Mouse (Mus musculus) heart, embryonic 12.5 days (tissue): ENCODE measurements around the gene Fosb. TPM values are rescaled to one million over a fixed set of nuclear protein-coding genes. Genes with fewer than 3 reads are reported as not detected.
A peak's percentile ranks its signal among the peaks of the same experiment; 100 is the strongest.

Experiments used
- ATAC-seq: fragments of 200-750 bp; cut with Nextera tagmentation; 2 replicates; pipeline ENCODE4 v1.8.0; 2017; ENCODE audit warnings: moderate TSS enrichment, moderate library complexity; ENCODE audit not compliant: insufficient number of reproducible peaks, low FRiP score
- H3K27ac ChIP-seq: fragments of 300-500 bp; sonication (generic); 2 replicates; pipeline ENCODE4 v1.5.1; 2016; ENCODE audit warnings: mild to moderate bottlenecking, moderate library complexity; ENCODE audit not compliant: poor library complexity, severe bottlenecking
- H3K27me3 ChIP-seq: fragments of 300-500 bp; sonication (generic); replicated peaks from 2 replicates; pipeline ENCODE4 v1.6.1; 2016; ENCODE audit warnings: mild to moderate bottlenecking, moderate library complexity
- H3K36me3 ChIP-seq: fragments of 300-500 bp; sonication (generic); 2 replicates; pipeline ENCODE4 v1.6.1; 2016; ENCODE audit warnings: mild to moderate bottlenecking, moderate library complexity
- H3K4me1 ChIP-seq: fragments of 300-500 bp; sonication (generic); replicated peaks from 2 replicates; pipeline ENCODE4 v1.6.1; 2016; ENCODE audit warnings: mild to moderate bottlenecking
- H3K4me2 ChIP-seq: fragments of 300-500 bp; sonication (generic); 2 replicates; pipeline ENCODE4 v1.6.1; 2016; ENCODE audit warnings: mild to moderate bottlenecking, moderate library complexity
- H3K4me3 ChIP-seq: fragments of 300-500 bp; sonication (generic); 2 replicates; pipeline ENCODE4 v1.5.1; 2016; ENCODE audit warnings: mild to moderate bottlenecking
- H3K9ac ChIP-seq: fragments of 300-500 bp; sonication (generic); 2 replicates; pipeline ENCODE4 v1.6.1; 2016; ENCODE audit warnings: mild to moderate bottlenecking, moderate library complexity
- H3K9me3 ChIP-seq: fragments of 300-500 bp; sonication (generic); replicated peaks from 2 replicates; pipeline ENCODE4 v1.6.1; 2016; ENCODE audit warnings: mild to moderate bottlenecking, moderate library complexity
- WGBS: fragments of 180-500 bp; shearing (Covaris S2); methylation state at CpG from one replicate; pipeline ENCODE4 v1.1.7; 2016; 5-methylcytosine and 5-hydroxymethylcytosine counted together
- polyA plus RNA-seq: library from polyadenylated mRNA; unstranded; fragments of >200 nt; fragmentation: Nextera tagmentation; extraction: Ambion mirVana; gene quantifications from 2 replicates; pipeline ENCODE4 v1.2.1, GENCODE M21; 2016

The Fosb gene
- polyA plus RNA-seq, 1 experiment from 2014 or later: 0.37 TPM

DNA sequence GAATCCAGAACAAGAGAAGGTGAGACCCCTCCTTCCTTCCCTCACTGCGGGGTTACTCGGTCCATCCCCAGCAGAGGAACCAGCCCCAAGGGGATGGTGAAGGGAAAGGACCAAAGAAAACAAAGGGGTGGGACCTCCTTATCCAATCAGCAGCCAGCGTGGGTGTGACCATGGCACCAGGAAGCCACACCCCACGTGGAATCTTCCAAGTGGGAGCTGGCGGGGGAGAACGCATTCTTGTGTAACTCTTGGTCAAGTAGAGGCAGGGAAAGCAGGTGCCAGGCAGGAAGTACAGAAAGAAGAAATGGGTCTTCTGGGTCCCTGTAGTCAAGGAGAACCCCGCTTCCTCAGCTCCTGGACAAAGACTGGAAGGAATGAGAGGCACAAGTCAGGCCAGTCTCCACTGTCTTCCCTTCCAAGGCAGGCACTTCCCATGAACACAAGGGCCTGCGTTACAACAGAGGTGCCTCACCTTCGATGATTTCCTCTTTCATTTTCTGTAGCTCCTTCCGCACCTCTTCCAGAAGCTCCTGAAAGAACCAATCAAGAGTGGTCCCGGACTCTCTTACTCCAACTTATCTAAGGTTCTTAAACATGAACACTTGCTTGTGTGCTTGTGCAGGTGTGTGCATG lies 52.3 kb downstream of the Fosb start:
- WGBS: 37% methylated on average over 11 of the region's 11 CpGs
- Histone ChIP-seq H3K4me3 (no peak overlapping the region), H3K27me3 (no peaks in the 10 kb centered on the region), H3K27ac (no peak overlapping the region; the same call in 1 of the 2 replicates), H3K36me3 (peaks cover 82% of the 10 kb centered on the region), H3K9me3 (no peaks in the 10 kb centered on the region), H3K4me2 (no peak overlapping the region), H3K9ac (no peak overlapping the region), H3K4me1 (no peaks in the 10 kb centered on the region; the same call in 1 of the 2 replicates)
- peak; percentile 91 for ATAC-seq

GRCm38 (mm10) chr7:19256567-19256966 lies 53.3 kb downstream of the Fosb start:
- no peak for ATAC-seq
- 81% methylated on average over 7 of the region's 7 CpGs for WGBS
- H3K4me3 ChIP-seq: no peak overlapping the region
- H3K9ac ChIP-seq: no peak overlapping the region
- no peak overlapping the region for H3K4me2 ChIP-seq
- H3K9me3 ChIP-seq: no peaks in the 10 kb centered on the region
- no peaks in the 10 kb centered on the region; the same call in 1 of the 2 replicates for H3K4me1 ChIP-seq
- H3K27me3 ChIP-seq: no peaks in the 10 kb centered on the region
- peaks cover 73% of the 10 kb centered on the region for H3K36me3 ChIP-seq
- H3K27ac ChIP-seq: no peak overlapping the region

GRCm38 (mm10) chr7:19255395-19255794 lies 54.5 kb downstream of the Fosb start:
- Histone ChIP-seq H3K27me3 (no peaks in the 10 kb centered on the region), H3K9me3 (no peaks in the 10 kb centered on the region), H3K9ac (no peak overlapping the region), H3K27ac (no peak overlapping the region), H3K4me1 (no peaks in the 10 kb centered on the region; the same call in 1 of the 2 replicates), H3K4me2 (no peak overlapping the region), H3K4me3 (no peak overlapping the region), H3K36me3 (peaks cover 67% of the 10 kb centered on the region)
- WGBS: 83% methylated on average over 17 of the region's 17 CpGs
- ATAC-seq: no peak

DNA sequence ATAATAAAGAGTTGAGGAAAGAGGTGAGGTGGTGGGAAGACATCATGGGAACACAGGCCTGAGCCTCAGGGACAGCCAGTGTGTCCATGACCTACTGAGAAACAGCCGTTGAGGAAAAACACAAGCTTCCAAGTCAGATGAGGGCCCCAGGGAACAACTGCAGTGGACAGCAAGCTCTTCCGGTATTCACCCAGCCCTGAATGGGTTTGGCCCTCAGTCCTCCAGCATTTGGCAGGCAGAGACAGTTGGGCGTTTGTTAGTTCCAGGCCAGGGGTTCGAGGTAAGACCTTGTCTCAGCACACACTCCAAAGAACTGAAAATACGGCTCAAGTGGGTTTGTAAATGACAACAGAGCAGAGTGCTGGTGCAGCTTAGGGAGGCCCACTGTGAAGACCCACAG lies 56.4 kb downstream of the Fosb start:
- no peaks in the 10 kb centered on the region for H3K27me3 ChIP-seq
- H3K36me3 ChIP-seq: peaks cover 47% of the 10 kb centered on the region
- H3K9me3 ChIP-seq: no peaks in the 10 kb centered on the region
- 64% methylated on average over 5 of the region's 5 CpGs for WGBS
- no peak overlapping the region for H3K27ac ChIP-seq
- H3K9ac ChIP-seq: no peak overlapping the region
- ATAC-seq: no peak
- H3K4me3 ChIP-seq: no peak overlapping the region
- no peaks in the 10 kb centered on the region; the same call in 1 of the 2 replicates for H3K4me1 ChIP-seq
- no peak overlapping the region for H3K4me2 ChIP-seq

Other genes with a start within 250 kb of the Fosb start
- gene Dmwd, start 233.8 kb downstream of the Fosb start, polyA plus RNA-seq: 15.4 and 15.5 TPM in 2 replicates
- 16.4 and 17.2 TPM in 2 replicates for gene Dmpk, start 226.2 kb downstream of the Fosb start, polyA plus RNA-seq
- 7.1 and 7.2 TPM in 2 replicates for gene Six5, start 215.5 kb downstream of the Fosb start, polyA plus RNA-seq
- gene Gm4969, start 191.7 kb downstream of the Fosb start, polyA plus RNA-seq: 2.2 TPM in 2 replicates
- gene Fbxo46, start 190.2 kb downstream of the Fosb start, polyA plus RNA-seq: 10.2 and 11.2 TPM in 2 replicates
- gene Qpctl, start 160.8 kb downstream of the Fosb start, polyA plus RNA-seq: 10.0 TPM in 2 replicates
- 101 TPM in 2 replicates for gene Snrpd2, start 160.3 kb downstream of the Fosb start, polyA plus RNA-seq
- 8.0 and 9.7 TPM in 2 replicates for gene Gipr, start 143.9 kb downstream of the Fosb start, polyA plus RNA-seq
- gene Eml2, start 133.6 kb downstream of the Fosb start, polyA plus RNA-seq: 17.7 and 18.2 TPM in 2 replicates
- gene Gpr4, start 97.5 kb downstream of the Fosb start, polyA plus RNA-seq: 0.97 and 1.1 TPM in 2 replicates
- gene Opa3, start 81.7 kb downstream of the Fosb start, polyA plus RNA-seq: 37.0 and 38.4 TPM in 2 replicates
- gene Vasp, start 38.2 kb downstream of the Fosb start, polyA plus RNA-seq: 93.7 and 99.0 TPM in 2 replicates
- gene Ppm1n, start 30.0 kb downstream of the Fosb start, polyA plus RNA-seq: not detected in 2 replicates
- gene Rtn2, start 27.4 kb downstream of the Fosb start, polyA plus RNA-seq: 23.6 and 26.7 TPM in 2 replicates
- gene Ercc1, start 34.7 kb upstream of the Fosb start, polyA plus RNA-seq: 59.2 and 66.0 TPM in 2 replicates
- 17.6 and 18.4 TPM in 2 replicates for gene Cd3eap, start 49.4 kb upstream of the Fosb start, polyA plus RNA-seq
- gene Ppp1r13l, start 49.7 kb upstream of the Fosb start, polyA plus RNA-seq: 17.5 and 19.4 TPM in 2 replicates
- gene Ercc2, start 72.0 kb upstream of the Fosb start, polyA plus RNA-seq: 15.9 and 17.5 TPM in 2 replicates
- 4.2 and 4.6 TPM in 2 replicates for gene Klc3, start 94.1 kb upstream of the Fosb start, polyA plus RNA-seq
- gene Ckm, start 94.7 kb upstream of the Fosb start, polyA plus RNA-seq: 60.6 and 62.3 TPM in 2 replicates
- gene Mark4, start 148.8 kb upstream of the Fosb start, polyA plus RNA-seq: 11.4 and 11.7 TPM in 2 replicates
- 2.9 and 3.1 TPM in 2 replicates for gene Exoc3l2, start 153.3 kb upstream of the Fosb start, polyA plus RNA-seq
- 2.4 TPM in 2 replicates for gene Bloc1s3, start 198.3 kb upstream of the Fosb start, polyA plus RNA-seq
- gene Trappc6a, start 198.3 kb upstream of the Fosb start, polyA plus RNA-seq: 66.4 and 74.0 TPM in 2 replicates
- gene Nkpd1, start 207.8 kb upstream of the Fosb start, polyA plus RNA-seq: 0.08 TPM in 1 of 2 replicates, not detected in the other